Mouse (Mus musculus): ENCODE results near the gene Hspa12b. TPM values are rescaled to one million over a fixed set of nuclear protein-coding genes. Genes with fewer than 3 reads are reported as not detected.
"Not testable (repeated sequence)": the region's sequence is repeated elsewhere in the genome, so short reads cannot be mapped to it uniquely, and the experiment has no call there.

Hspa12b gene
- 10 to 100 TPM; 23.5 to 27.5 TPM for total RNA-seq (2021)
- long read RNA-seq, experiment 1, transcript Hspa12b-201 (13 exons, 3,413 nt), result major isoform, 5 of 11 reads
- long read RNA-seq, experiment 1, partial matches to known transcripts, result 1 of 11 reads
- long read RNA-seq, experiment 1, other reads (novel, unspliced or antisense), result 5 of 11 reads
- long read RNA-seq, experiment 2, transcript Hspa12b-201 (13 exons, 3,413 nt), result major isoform, 6 of 14 reads
- long read RNA-seq, experiment 2, partial matches to known transcripts, result 1 of 14 reads
- long read RNA-seq, experiment 2, other reads (novel, unspliced or antisense), result 7 of 14 reads

- peak; percentile 73 for DNase-seq
These were observed at the start of gene Hspa12b for GRCm38 (mm10) chr2:131127161-131127730. Gene Hspa12b (plus strand): TSS chr2:131127280.

- no peak for DNase-seq
These were observed 46.6 kb upstream of the Hspa12b start for GRCm38 (mm10) chr2:131080507-131080906.

GRCm38 (mm10) chr2:131084206-131084605 is 42.9 kb upstream of the Hspa12b start:
- DNase-seq, result no peak

GRCm38 (mm10) chr2:131086667-131087390 is 40.3 kb upstream of the Hspa12b start, which contains the start of gene Siglec1:
Gene Siglec1 (minus strand): TSS chr2:131086765.
- DNase-seq, result no peak

- DNase-seq, result no peak
These were observed 38.5 kb upstream of the Hspa12b start for GRCm38 (mm10) chr2:131088581-131088980.

GRCm38 (mm10) chr2:131089634-131090033 is 37.4 kb upstream of the Hspa12b start:
- DNase-seq, result no peak

- peak; percentile 16 for DNase-seq
These were observed 36.2 kb upstream of the Hspa12b start for GRCm38 (mm10) chr2:131090852-131091251.

- DNase-seq, result no peak
These were observed 33.5 kb upstream of the Hspa12b start for GRCm38 (mm10) chr2:131093577-131093976.

- DNase-seq, result peak; percentile 86
These were observed 32.3 kb upstream of the Hspa12b start for GRCm38 (mm10) chr2:131094823-131095222.

- DNase-seq, result peak; percentile 54
These were observed 30.8 kb upstream of the Hspa12b start for GRCm38 (mm10) chr2:131096101-131096795.

- DNase-seq, result no peak
These were observed 30.0 kb upstream of the Hspa12b start for GRCm38 (mm10) chr2:131097087-131097486.

- DNase-seq, result no peak
These were observed 25.6 kb upstream of the Hspa12b start for GRCm38 (mm10) chr2:131101530-131101929.

GRCm38 (mm10) chr2:131104021-131104420 is 23.1 kb upstream of the Hspa12b start:
- no peak for DNase-seq

GRCm38 (mm10) chr2:131105061-131105460 is 22.0 kb upstream of the Hspa12b start:
- not testable (repeated sequence) for DNase-seq

GRCm38 (mm10) chr2:131105989-131106388 is 21.1 kb upstream of the Hspa12b start:
- no peak for DNase-seq

- DNase-seq, result no peak
These were observed 8.0 kb upstream of the Hspa12b start for GRCm38 (mm10) chr2:131118968-131119574.

- DNase-seq, result no peak
These were observed 2.9 kb upstream of the Hspa12b start for GRCm38 (mm10) chr2:131124166-131124565.

- DNase-seq, result no peak
These were observed 1.7 kb upstream of the Hspa12b start for GRCm38 (mm10) chr2:131125157-131125963.

- no peak for DNase-seq
These were observed 890 bp upstream of the Hspa12b start for GRCm38 (mm10) chr2:131125964-131126815.

- no peak for DNase-seq
These were observed 1.1 kb downstream of the Hspa12b start for GRCm38 (mm10) chr2:131128211-131128610.
